Mouse (Mus musculus) ES-E14 (cell line): ENCODE results near the gene Fyn. TPM values are rescaled to one million over a fixed set of nuclear protein-coding genes. Genes with fewer than 3 reads are reported as not detected.

Source experiments
- DNase-seq: peaks from one replicate; pipeline ENCODE4 v3.0.0-alpha.2; 2013; ENCODE audit warnings: low read depth, low spot score
- H3K27ac ChIP-seq: 2 replicates; pipeline ENCODE4 v1.5.1; 2012; ENCODE audit warnings: low read depth, mild to moderate bottlenecking, low read length, moderate library complexity, mixed read lengths; ENCODE audit not compliant: poor library complexity, insufficient read depth, severe bottlenecking
- H3K36me3 ChIP-seq: 2 replicates; pipeline ENCODE4 v1.6.1; 2012; ENCODE audit warnings: mild to moderate bottlenecking, low read length, moderate library complexity, mixed read lengths; ENCODE audit not compliant: control insufficient read depth, poor library complexity, insufficient read depth, severe bottlenecking
- H3K4me1 ChIP-seq, 2 experiments: fragments of 150-350 bp in 1 of 2; sonication (generic) in 1 of 2; 2 replicates each; pipeline ENCODE4 v1.6.1; 2012; ENCODE audit warnings: low read length in 2 of 2, mild to moderate bottlenecking in 1 of 2, mixed read lengths in 1 of 2; ENCODE audit not compliant: control insufficient read depth in 2 of 2, insufficient read depth in 2 of 2, poor library complexity in 1 of 2
- H3K4me3 ChIP-seq, 2 experiments: fragments of 150-350 bp in 1 of 2; sonication (generic) in 1 of 2; 2 replicates each; pipeline ENCODE4 v1.5.1; 2012; ENCODE audit warnings: low read length in 2 of 2, low read depth in 1 of 2, mild to moderate bottlenecking in 1 of 2, mixed read lengths in 1 of 2; ENCODE audit not compliant: insufficient read depth in 1 of 2, poor library complexity in 1 of 2, severe bottlenecking in 1 of 2
- H3K9ac ChIP-seq: 2 replicates; pipeline ENCODE4 v1.6.1; 2012; ENCODE audit warnings: low read depth, mild to moderate bottlenecking, low read length, mixed read lengths; ENCODE audit not compliant: poor library complexity, insufficient read depth, severe bottlenecking
- H3K9me3 ChIP-seq: fragments of 150-350 bp; sonication (generic); 2 replicates; pipeline ENCODE4 v1.6.1; 2012; ENCODE audit warnings: low read depth, mild to moderate bottlenecking, low read length; ENCODE audit not compliant: control insufficient read depth, insufficient read depth
- CHD2 ChIP-seq: IDR thresholded peaks from 2 replicates; pipeline ENCODE4 v1.6.1; 2014; ENCODE audit warnings: mild to moderate bottlenecking, low read depth, low read length, inconsistent platforms
- HCFC1 ChIP-seq: IDR thresholded peaks from 2 replicates; pipeline ENCODE4 v1.6.1; 2012; ENCODE audit warnings: low read length, inconsistent platforms, borderline replicate concordance; ENCODE audit not compliant: insufficient read depth
- MAFK ChIP-seq: IDR thresholded peaks from 2 replicates; pipeline ENCODE4 v1.6.1; 2014; ENCODE audit warnings: mild to moderate bottlenecking, low read depth, low read length, inconsistent platforms; ENCODE audit not compliant: insufficient read depth
- ZC3H11A ChIP-seq: IDR thresholded peaks from 2 replicates; pipeline ENCODE4 v1.6.1; 2012; ENCODE audit warnings: low read depth, mild to moderate bottlenecking, inconsistent platforms, low read length, borderline replicate concordance
- ZNF384 ChIP-seq: IDR thresholded peaks from 2 replicates; pipeline ENCODE4 v1.6.1; 2012; ENCODE audit warnings: low read depth, low read length, inconsistent platforms
- in situ Hi-C, 2 experiments: fragments of 600-800 bp; cut with MboI; formaldehyde crosslinking; loops; one replicate each; pipeline ENCODE4 v1.15.1; 2025; ENCODE audit warnings: low sequenced_read_pairs in 2 of 2, inconsistent platforms in 1 of 2; ENCODE audit not compliant: unreplicated experiment in 2 of 2
- total RNA-seq: library from RNA; depleted of rRNA; stranded (reverse); fragments of 300-350 nt; gene quantifications from 2 replicates; pipeline ENCODE4 v1.2.3, GENCODE M21; 2012

Gene Fyn
- total RNA-seq, 1 experiment: 14.6 TPM

DNA sequence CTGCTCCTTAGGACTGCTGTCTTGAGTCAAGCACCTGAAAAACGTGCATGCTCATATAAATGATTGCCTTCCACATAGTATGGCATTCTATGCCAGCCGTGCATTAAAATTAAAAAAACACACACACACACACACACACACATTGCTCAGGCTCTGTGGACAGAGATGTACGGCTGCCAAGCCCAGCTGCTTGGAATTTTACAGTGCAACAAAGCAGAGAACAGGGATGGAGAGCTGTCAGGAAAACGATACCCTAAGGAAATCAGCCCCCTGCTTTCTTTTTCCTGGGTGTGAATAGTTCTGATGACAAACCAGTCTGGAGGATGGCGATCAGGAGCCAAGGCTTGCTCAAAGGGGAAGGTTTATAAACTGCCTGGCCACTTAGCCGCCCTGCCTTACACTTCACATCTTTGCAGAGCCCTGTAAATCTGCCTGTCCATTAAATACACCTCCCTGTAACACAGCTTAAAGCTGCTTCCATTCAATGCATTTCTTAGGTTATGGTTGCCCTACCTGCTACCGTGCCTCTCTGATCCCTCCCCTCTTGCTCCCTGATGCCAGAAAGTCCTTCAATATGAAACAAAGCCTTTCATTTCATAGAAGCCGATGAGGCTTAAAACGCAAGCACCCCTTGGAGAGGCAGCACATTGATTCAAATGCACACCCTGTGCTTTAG is 228.6 kb downstream of the Fyn start:
- no peak for TF ChIP-seq ZC3H11A
- TF ChIP-seq HCFC1: no peak
- no peak for TF ChIP-seq MAFK
- no peak for TF ChIP-seq ZNF384
- TF ChIP-seq CHD2: no peak
- in situ Hi-C loops: no loop called here
- no peak overlapping the region for H3K9ac ChIP-seq
- peaks cover 0 to 3% of the 10 kb centered on the region in 2 experiments; a peak in 2 of 4 replicates for H3K4me1 ChIP-seq
- no peak overlapping the region for H3K4me3 ChIP-seq
- no peak for DNase-seq
- 0 out of 2 replicates have a peak, but pooled peaks cover 4% of the 10 kb centered on the region for H3K9me3 ChIP-seq
- no peak overlapping the region for H3K27ac ChIP-seq
- H3K36me3 ChIP-seq: no peaks in the 10 kb centered on the region

DNA sequence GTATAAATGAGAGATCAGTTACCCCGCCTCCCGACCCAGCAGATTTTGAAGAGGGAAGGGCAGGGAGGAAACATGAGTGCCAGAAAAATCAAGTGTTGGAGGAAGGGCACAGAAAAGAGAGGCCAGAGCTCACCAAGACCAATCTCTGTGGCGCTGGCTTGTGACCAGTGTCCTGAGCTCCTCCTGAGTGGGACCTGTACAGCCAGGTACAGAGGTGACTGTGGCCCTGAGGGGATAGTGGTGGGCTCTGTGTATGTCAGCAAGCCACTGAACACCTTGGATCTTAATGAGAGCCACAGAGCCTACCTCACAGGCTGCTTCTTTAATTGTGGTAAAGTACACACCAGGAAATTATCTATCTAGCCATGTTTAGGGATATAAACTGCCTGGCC is 229.1 kb downstream of the Fyn start:
- Histone ChIP-seq H3K27ac (no peak overlapping the region), H3K9ac (no peak overlapping the region), H3K36me3 (no peaks in the 10 kb centered on the region), H3K4me3 (no peak overlapping the region), H3K4me1 (peaks cover 0 to 2% of the 10 kb centered on the region in 2 experiments; a peak in 1 of 4 replicates), H3K9me3 (0 out of 2 replicates have a peak, but pooled peaks cover 4% of the 10 kb centered on the region)
- no peak for DNase-seq
- TF ChIP-seq HCFC1 (no peak), CHD2 (no peak), ZC3H11A (no peak), MAFK (no peak), ZNF384 (no peak)
- in situ Hi-C loops: no loop called here

DNA sequence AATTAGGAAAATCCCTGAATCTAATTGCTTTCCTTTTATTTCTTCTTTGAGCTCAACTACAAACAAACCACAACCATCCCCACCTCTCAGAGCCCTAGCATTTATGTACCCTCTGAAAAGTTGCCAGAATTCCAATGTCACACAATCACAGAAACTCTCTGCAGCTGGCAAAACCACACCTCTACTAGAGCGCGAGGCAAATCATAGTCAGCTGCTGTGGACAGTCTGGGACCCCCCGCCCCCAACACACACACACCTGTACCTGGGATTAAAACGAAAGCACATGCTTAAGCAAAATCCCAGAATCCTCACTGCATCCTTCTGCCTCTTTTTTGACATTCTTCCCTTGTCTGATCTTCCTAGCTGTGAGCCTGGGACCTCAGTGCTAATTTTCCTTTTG is 230.9 kb downstream of the Fyn start:
- no peak overlapping the region for H3K27ac ChIP-seq
- in situ Hi-C loops: no loop called here
- no peak for TF ChIP-seq ZC3H11A
- TF ChIP-seq MAFK: no peak
- TF ChIP-seq ZNF384: no peak
- no peak for TF ChIP-seq CHD2
- TF ChIP-seq HCFC1: no peak
- no peak overlapping the region for H3K9ac ChIP-seq
- H3K36me3 ChIP-seq: no peaks in the 10 kb centered on the region
- H3K9me3 ChIP-seq: no peaks in the 10 kb centered on the region
- DNase-seq: no peak
- H3K4me3 ChIP-seq: no peak overlapping the region
- peaks cover 0 to 2% of the 10 kb centered on the region in 2 experiments; a peak in 1 of 4 replicates for H3K4me1 ChIP-seq

DNA sequence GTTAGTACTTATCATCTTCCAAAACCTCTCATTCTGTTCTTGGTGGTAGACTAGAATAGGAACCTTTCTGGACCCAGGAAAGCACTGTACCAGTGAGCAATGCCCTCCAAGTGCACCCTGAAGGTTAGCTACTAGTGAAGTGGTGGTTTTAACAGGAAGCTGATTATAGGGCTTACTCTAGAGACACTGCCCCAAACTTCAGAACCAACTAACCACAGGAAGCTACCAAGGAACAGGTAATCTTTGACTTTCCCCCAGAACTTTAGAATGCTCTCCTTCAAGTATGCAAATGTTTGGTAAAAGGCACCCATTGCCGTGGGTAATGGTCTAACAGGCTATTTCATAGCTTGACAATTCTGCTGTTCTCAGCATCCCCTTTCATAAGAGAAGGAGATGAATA is 231.5 kb downstream of the Fyn start:
- no peak for DNase-seq
- Histone ChIP-seq H3K36me3 (no peaks in the 10 kb centered on the region), H3K9me3 (no peaks in the 10 kb centered on the region), H3K27ac (no peak overlapping the region), H3K9ac (no peak overlapping the region), H3K4me1 (peaks cover 0 to 2% of the 10 kb centered on the region in 2 experiments; a peak in 1 of 4 replicates), H3K4me3 (no peak overlapping the region)
- no peak for TF ChIP-seq ZNF384
- TF ChIP-seq HCFC1: no peak
- TF ChIP-seq MAFK: no peak
- no peak for TF ChIP-seq ZC3H11A
- TF ChIP-seq CHD2: no peak
- in situ Hi-C loops: no loop called here

DNA sequence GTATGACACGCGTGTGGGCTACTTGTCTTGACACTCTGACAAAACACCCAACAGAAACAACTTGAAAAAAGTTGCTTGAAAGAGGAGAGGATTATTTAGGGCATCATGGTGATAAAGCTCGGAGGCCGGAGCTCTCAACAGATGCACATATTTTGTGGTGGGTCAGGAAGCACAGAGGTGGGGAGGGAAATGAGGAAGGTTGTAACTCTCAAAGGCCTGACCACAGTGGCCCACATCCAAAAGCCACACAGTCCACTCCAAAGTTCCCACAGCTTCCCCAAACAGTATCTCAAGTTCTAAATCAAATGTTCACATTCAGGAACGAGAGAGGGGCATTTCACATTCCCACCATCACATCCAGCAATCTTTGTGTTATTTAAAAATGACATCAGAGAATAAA is 232.4 kb downstream of the Fyn start:
- no peaks in the 10 kb centered on the region for H3K36me3 ChIP-seq
- H3K27ac ChIP-seq: no peak overlapping the region
- no peaks in the 10 kb centered on the region for H3K9me3 ChIP-seq
- no peak overlapping the region for H3K9ac ChIP-seq
- no peak overlapping the region for H3K4me3 ChIP-seq
- TF ChIP-seq HCFC1 (no peak), CHD2 (no peak), ZNF384 (no peak), ZC3H11A (no peak), MAFK (no peak)
- DNase-seq: no peak
- H3K4me1 ChIP-seq: no peaks in the 10 kb centered on the region
- in situ Hi-C loops: no loop called here
